Mouse (Mus musculus) C2C12 (cell line): ENCODE data around the gene Olfr1274-ps.
"Not testable (repeated sequence)": the region's sequence is repeated elsewhere in the genome, so short reads cannot be mapped to it uniquely, and the experiment has no call there.

Experiments used
- CTCF ChIP-seq: IDR thresholded peaks from one replicate; pipeline ENCODE4 v1.5.1; 2011; ENCODE audit not compliant: control insufficient read depth, insufficient read depth, insufficient read length
- USF1 ChIP-seq: IDR thresholded peaks from one replicate; pipeline ENCODE4 v1.6.1; 2011; ENCODE audit warnings: low read depth, mild to moderate bottlenecking, control low read depth, moderate library complexity

DNA sequence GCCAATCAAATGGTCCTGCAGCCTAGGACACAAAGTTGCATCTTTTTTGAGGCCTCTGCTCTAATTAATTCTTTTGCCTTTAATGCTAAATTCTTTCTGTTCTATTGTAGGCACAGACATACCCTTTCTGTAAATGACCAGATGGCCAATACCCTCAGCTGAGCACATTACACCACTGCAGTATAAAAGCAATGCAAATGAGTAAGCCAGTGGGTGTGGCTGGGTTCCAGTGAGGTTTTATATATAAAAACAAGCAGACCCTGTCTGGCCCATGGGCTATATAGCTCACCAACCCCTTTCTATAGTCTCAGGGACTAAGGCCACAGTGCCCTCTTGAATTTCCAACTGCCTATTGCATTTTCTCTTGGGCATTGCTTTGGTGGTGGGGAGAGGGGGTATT lies 41.7 kb downstream of the Olfr1274-ps start:
- TF ChIP-seq USF1, CTCF: not testable (repeated sequence)
